Mouse (Mus musculus) heart, postnatal 0 days (tissue): ENCODE results near the gene Hmgn3.

Experiments
- CTCF ChIP-seq: IDR thresholded peaks from 2 replicates; pipeline ENCODE4 v1.5.1; 2016; ENCODE audit warnings: antibody characterized with exemption, control low read depth, low read depth
- EP300 ChIP-seq: IDR thresholded peaks from 2 replicates; pipeline ENCODE4 v1.6.1; 2016; ENCODE audit warnings: antibody characterized with exemption, low read depth

DNA sequence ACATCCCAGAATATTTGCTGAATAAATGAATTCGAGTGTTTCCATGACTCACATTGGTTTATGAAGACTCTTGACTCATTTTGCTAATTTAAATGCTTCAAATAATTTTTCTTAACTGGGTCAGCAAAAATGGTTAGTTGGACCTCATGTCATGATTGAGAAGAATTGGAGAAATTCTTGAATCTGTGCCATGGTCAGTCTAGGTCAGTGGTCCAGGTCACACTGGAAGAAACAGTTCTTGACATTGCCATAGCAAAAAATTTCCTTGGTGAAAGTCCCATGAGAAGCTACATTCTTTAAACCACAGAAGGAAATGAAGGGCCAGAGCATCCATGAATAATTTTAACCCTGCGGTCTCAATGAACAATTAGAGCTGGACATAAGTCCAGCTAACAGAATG lies 30.8 kb downstream of the Hmgn3 start:
- TF ChIP-seq CTCF (no peak), EP300 (no peak)
